Mouse (Mus musculus) brain, embryonic 14.5 days (tissue): ENCODE data around the gene Ovch2.

Experiments
- CTCF ChIP-seq: fragments of 200-500 bp; IDR thresholded peaks from 2 replicates; pipeline ENCODE4 v1.5.1; 2012; ENCODE audit warnings: inconsistent platforms, mild to moderate bottlenecking, moderate library complexity, borderline replicate concordance; ENCODE audit not compliant: insufficient read depth, insufficient read length; ENCODE audit errors: extremely low read depth
- POLR2A ChIP-seq: fragments of 200-500 bp; IDR thresholded peaks from 2 replicates; pipeline ENCODE4 v1.6.1; 2012; ENCODE audit warnings: mild to moderate bottlenecking, inconsistent platforms, borderline replicate concordance; ENCODE audit not compliant: poor library complexity, insufficient read depth, insufficient read length, severe bottlenecking; ENCODE audit errors: extremely low read depth

DNA sequence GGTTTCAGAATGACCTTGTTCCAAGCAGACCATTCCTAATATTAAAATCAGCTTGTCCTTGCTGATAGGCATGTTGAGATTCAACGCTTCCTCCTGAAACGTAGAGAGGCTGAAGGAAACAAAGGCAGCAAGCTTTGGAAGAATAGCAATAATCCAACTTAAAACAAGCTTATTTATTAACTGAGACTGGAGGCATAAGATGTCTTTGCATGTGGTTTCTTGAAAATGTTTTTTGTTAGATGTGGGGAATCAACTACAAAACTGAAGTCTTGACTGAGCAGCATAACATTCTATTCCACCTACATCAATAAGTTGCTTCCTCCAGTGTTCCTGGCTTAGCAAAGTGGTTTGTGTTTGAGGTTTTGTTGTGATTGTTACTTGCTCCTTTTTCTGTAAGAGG is at the start of gene Ovch2:
- TF ChIP-seq CTCF, result no peak
- TF ChIP-seq POLR2A, result no peak
